In the genomic region with DNA sequence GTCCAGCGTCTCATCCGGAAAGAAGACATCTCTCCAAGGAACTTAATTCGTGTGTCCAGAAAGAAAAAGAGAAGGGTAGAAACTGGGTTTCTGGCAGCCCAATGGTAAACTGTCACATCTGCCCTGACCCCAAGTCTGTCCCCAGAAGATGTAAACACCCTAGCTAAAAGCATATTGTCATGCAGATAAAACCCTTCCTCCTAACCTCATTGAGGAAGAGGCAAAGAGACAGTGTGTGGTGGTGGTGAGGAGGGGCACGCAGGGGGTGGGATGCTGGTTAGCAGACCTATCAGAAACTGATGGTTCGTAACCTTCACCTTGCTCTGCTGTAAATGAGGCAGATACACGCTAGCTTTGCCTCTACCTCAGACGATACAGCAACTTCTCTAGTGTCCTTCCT, we compare ENCODE assay signal across 18 mouse cellular contexts. TPM values are rescaled to one million over a fixed set of nuclear protein-coding genes. Genes with fewer than 3 reads are reported as not detected.
"Had no signal": no experiment of that assay in that cellular context is flagged by ENCODE, and none has a peak within 500 bp of the region (broad histone marks: within the 10 kb centered on the region; RNA-seq: fewer than 3 reads in every experiment).

No protein-coding gene starts in this region.

- H3K9me3 ChIP-seq: kidney, embryonic 15.5 days; liver, embryonic 13.5 days; stomach, embryonic 15.5 days had no signal

- H3K36me3 ChIP-seq: kidney, embryonic 15.5 days; liver, embryonic 13.5 days; stomach, embryonic 15.5 days had no signal

- H3K4me1 ChIP-seq: liver, embryonic 13.5 days; stomach, embryonic 15.5 days had no signal

- H3K4me3 ChIP-seq: kidney, embryonic 15.5 days; liver, embryonic 13.5 days; stomach, embryonic 15.5 days had no signal

- H3K27me3 ChIP-seq: kidney, embryonic 15.5 days; liver, embryonic 13.5 days; stomach, embryonic 15.5 days had no signal

- H3K9ac ChIP-seq: kidney, embryonic 15.5 days; liver, embryonic 13.5 days; stomach, embryonic 15.5 days had no signal

- DNase-seq: kidney, adult 8-10 months; kidney, postnatal 14 days; kidney, postnatal 4 days; liver, embryonic 13.5 days; lung, adult 2 months; lung, postnatal 14 days; lung, postnatal 4 days; midbrain, embryonic 14.5 days; right cerebral cortex, adult 18-20 months; right cerebral cortex, postnatal 14 days; right cerebral cortex, postnatal 4 days; thymus, postnatal 25 days had no signal

- H3K27ac ChIP-seq: kidney, embryonic 15.5 days; liver, embryonic 13.5 days; stomach, embryonic 15.5 days had no signal

RNA-seq across cellular contexts. Expression of a gene that starts 8.5 kb away (rescaled TPM):
- total RNA-seq: midbrain, postnatal 0 days had no signal
- polyA plus RNA-seq: midbrain, embryonic 11.5 days; midbrain, embryonic 14.5 days; neural tube, embryonic 11.5 days; neural tube, embryonic 14.5 days had no signal
